7 mouse cellular contexts compared by ENCODE assay signal in the genomic region with DNA sequence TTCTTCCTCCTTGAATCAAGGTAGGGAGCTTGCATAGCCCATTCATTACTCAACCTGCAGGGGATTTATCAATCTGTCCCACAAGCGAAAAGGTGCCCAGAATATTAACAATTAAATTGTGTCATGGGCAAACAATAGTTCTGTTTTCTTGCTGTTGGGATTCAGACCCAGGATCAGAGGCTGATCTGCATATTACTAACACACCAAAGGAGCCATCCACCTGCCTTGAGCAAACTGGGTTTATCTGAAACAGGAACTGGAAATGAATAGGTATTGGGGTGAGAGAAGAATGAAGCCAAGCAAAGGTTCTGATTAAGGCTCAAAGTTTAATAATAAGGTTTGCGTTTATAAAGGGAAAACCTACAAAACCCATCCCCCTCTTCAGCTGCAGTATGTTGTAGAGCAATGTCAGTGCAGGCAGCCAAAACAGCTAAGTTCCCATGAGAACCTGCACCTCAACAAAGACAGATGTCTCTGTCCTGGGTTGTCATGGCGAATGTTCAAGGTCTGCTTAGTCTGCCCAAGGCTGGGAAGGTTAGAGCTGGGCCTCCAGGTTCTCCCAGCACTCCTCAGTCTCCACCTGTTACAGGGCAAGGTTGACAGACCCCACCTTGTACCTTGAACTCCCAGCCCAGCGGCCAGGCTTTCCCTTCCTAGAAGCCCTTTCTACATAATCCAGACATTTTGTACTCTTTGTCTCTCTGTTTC. TPM values are rescaled to one million over a fixed set of nuclear protein-coding genes. Genes with fewer than 3 reads are reported as not detected.
DNase-seq lines count a peak whose midpoint lies in the region; ATAC-seq and TF ChIP-seq lines count a peak whose summit lies in the region.
"Not testable (repeated sequence)": the region's sequence is repeated elsewhere in the genome, so short reads cannot be mapped to it uniquely, and the experiment has no call there.

No protein-coding gene starts in this region.

- TF ChIP-seq EP300 in MEL (IDR thresholded peaks at IDR 0.05; ENCODE audit: low read depth in 1 of 2, low read length in 2 of 2), result not testable (repeated sequence)

- H3K79me2 ChIP-seq in MEL (ENCODE audit: control insufficient read depth, insufficient read depth, low read length, poor library complexity); myocyte (ENCODE audit: control insufficient read depth, insufficient read depth): not testable (repeated sequence)

- not testable (repeated sequence) for H3K36me3 ChIP-seq in MEL (ENCODE audit: control insufficient read depth in 1 of 2, insufficient read depth in 2 of 2, low read length in 2 of 2); forebrain, embryonic 14.5 days (ENCODE audit: control insufficient read depth, insufficient read depth, low read length); hindbrain, embryonic 12.5 days; lung, embryonic 15.5 days; myocyte (ENCODE audit: control insufficient read depth, insufficient read depth)

- peak overlapping the region; percentile 63 for H3K4me2 ChIP-seq in forebrain, embryonic 14.5 days (ENCODE audit: low read length)
- peak overlapping the region; percentile 64 for H3K4me2 ChIP-seq in hindbrain, embryonic 12.5 days (replicated peaks)
- H3K4me2 ChIP-seq in lung, embryonic 15.5 days, result peak overlapping the region; percentile 55
- peak overlapping the region; percentile 48 for H3K4me2 ChIP-seq in myocyte (ENCODE audit: low read depth)

- peak overlapping the region; percentile 45 to 62 for H3K4me3 ChIP-seq in MEL (ENCODE audit: control insufficient read depth in 1 of 2, insufficient read depth in 1 of 2, low read depth in 2 of 2, low read length in 2 of 2)
- not testable (repeated sequence) for H3K4me3 ChIP-seq in forebrain, embryonic 14.5 days (ENCODE audit: low read depth, low read length)
- H3K4me3 ChIP-seq in hindbrain, embryonic 12.5 days, result peak overlapping the region; percentile 52
- peak overlapping the region; percentile 56 for H3K4me3 ChIP-seq in layer of hippocampus, adult 2 months
- H3K4me3 ChIP-seq in lung, embryonic 15.5 days, result peak overlapping the region; percentile 63
- peak overlapping the region; percentile 41 for H3K4me3 ChIP-seq in myocyte

- WGBS in forebrain, embryonic 14.5 days, result 61% methylated on average over 4 of the region's 4 CpGs
- WGBS in hindbrain, embryonic 12.5 days, result 60% methylated on average over 4 of the region's 4 CpGs
- 60% methylated on average over 4 of the region's 4 CpGs for WGBS in lung, embryonic 15.5 days

- peak; percentile 43; the same call in 1 of the 2 replicates for ATAC-seq in forebrain, embryonic 14.5 days
- ATAC-seq in hindbrain, embryonic 12.5 days (ENCODE audit: low FRiP score), result peak; percentile 42; the same call in 1 of the 2 replicates
- ATAC-seq in lung, embryonic 15.5 days (ENCODE audit: borderline replicate concordance, extremely low read depth, low FRiP score, low TSS enrichment), result not testable (repeated sequence)

- not testable (repeated sequence) for TF ChIP-seq RAD21 in MEL (IDR thresholded peaks at IDR 0.05; ENCODE audit: low read depth, low read length)

- TF ChIP-seq POLR2A in MEL (IDR thresholded peaks at IDR 0.05; ENCODE audit: control insufficient read depth in 1 of 2, insufficient read depth in 1 of 2, low read depth in 1 of 2, low read length in 2 of 2, poor library complexity in 1 of 2); myocyte (IDR thresholded peaks at IDR 0.05; ENCODE audit: insufficient read length, low read depth): not testable (repeated sequence)

- not testable (repeated sequence) for H3K27me3 ChIP-seq in MEL (ENCODE audit: control insufficient read depth in 1 of 2, insufficient read depth in 2 of 2, low read length in 2 of 2); forebrain, embryonic 14.5 days (replicated peaks; ENCODE audit: control insufficient read depth, insufficient read depth, low read length); hindbrain, embryonic 12.5 days; lung, embryonic 15.5 days; myocyte (ENCODE audit: control insufficient read depth, insufficient read depth, insufficient read length)

- not testable (repeated sequence) for H3ac ChIP-seq in myocyte (ENCODE audit: control insufficient read depth, insufficient read length)

- not testable (repeated sequence) for H3K27ac ChIP-seq in MEL (ENCODE audit: control insufficient read depth, low read depth, low read length); forebrain, embryonic 14.5 days (ENCODE audit: low read depth, low read length); hindbrain, embryonic 12.5 days; lung, embryonic 15.5 days
- peak overlapping the region; percentile 62; the same call in 1 of the 2 replicates for H3K27ac ChIP-seq in layer of hippocampus, adult 2 months

- H3K9me3 ChIP-seq in MEL (replicated peaks; ENCODE audit: insufficient read depth, low read length); forebrain, embryonic 14.5 days (replicated peaks; ENCODE audit: control insufficient read depth, low read length); hindbrain, embryonic 12.5 days (replicated peaks); lung, embryonic 15.5 days: not testable (repeated sequence)

- TF ChIP-seq CTCF in MEL (IDR thresholded peaks at IDR 0.05 in 2 of 3, conservative IDR thresholded peaks at IDR 0.05 in 1 of 3; ENCODE audit: control insufficient read depth in 1 of 3, insufficient read depth in 1 of 3, low read depth in 2 of 3, low read length in 3 of 3, poor library complexity in 1 of 3, severe bottlenecking in 1 of 3); layer of hippocampus, adult 2 months (conservative IDR thresholded peaks at IDR 0.05): not testable (repeated sequence)

- DNase-seq in MEL (ENCODE audit: low read depth, low spot score), result peak; percentile 28
- DNase-seq in cerebellum, adult 9-11 months, result peak; percentile 5
- DNase-seq in forebrain, embryonic 14.5 days (ENCODE audit: low spot score); layer of hippocampus, adult 2 months (ENCODE audit: low spot score in 2 of 2): not testable (repeated sequence)

- not testable (repeated sequence) for H3K9ac ChIP-seq in MEL (ENCODE audit: control insufficient read depth, low read depth, low read length, poor library complexity, severe bottlenecking); forebrain, embryonic 14.5 days (ENCODE audit: low read length); hindbrain, embryonic 12.5 days; lung, embryonic 15.5 days

- not testable (repeated sequence) for H3K4me1 ChIP-seq in MEL (ENCODE audit: control insufficient read depth in 1 of 2, insufficient read depth in 2 of 2, low read length in 2 of 2); forebrain, embryonic 14.5 days (ENCODE audit: control insufficient read depth, insufficient read depth, low read length); hindbrain, embryonic 12.5 days; lung, embryonic 15.5 days

RNA-seq across cellular contexts. Expression of a gene that starts 0.5 kb away (rescaled TPM):
- total RNA-seq in MEL (2012; rRNA removed), result 5.8 and 6.6 TPM in 2 replicates
- polyA plus RNA-seq in MEL (2012; ENCODE audit: insufficient read depth in 1 of 2, insufficient read length in 2 of 2, low read depth in 1 of 2, low replicate concordance in 2 of 2, missing spikeins in 1 of 2) (100 to 1,000 TPM in 1 of 2 experiments, 1 to 10 TPM in 1; 2.8 to 172 TPM), myocyte (2012; fragmentation: generic; extraction: Trizol) (0.72 TPM)
- 5.9 and 7.0 TPM in 2 replicates for polyA plus RNA-seq in forebrain, embryonic 14.5 days (2014; fragmentation: Nextera tagmentation; extraction: Ambion mirVana)
- polyA plus RNA-seq in hindbrain, embryonic 12.5 days (2016; fragmentation: Nextera tagmentation; extraction: Ambion mirVana), result 5.1 and 6.0 TPM in 2 replicates
- 1 to 10 TPM; 2.8 to 3.8 TPM for total RNA-seq in layer of hippocampus, adult 2 months (2021)
- polyA plus RNA-seq in lung, embryonic 15.5 days (2015; fragmentation: Nextera tagmentation; extraction: Ambion mirVana), result 11.0 and 12.7 TPM in 2 replicates
